Mouse (Mus musculus): ENCODE results near the gene Vps25. TPM values are rescaled to one million over a fixed set of nuclear protein-coding genes. Genes with fewer than 3 reads are reported as not detected.

Gene Vps25
- total RNA-seq (2021), result 100 to 1,000 TPM in 1 of 2 experiments, 10 to 100 TPM in 1; 89.3 to 113 TPM
- long read RNA-seq, experiment 1, transcript Vps25-202 (6 exons, 1,106 nt), result major isoform, 49 of 57 reads
- long read RNA-seq, experiment 1, partial matches to known transcripts, result 0 of 57 reads
- long read RNA-seq, experiment 1, other reads (novel, unspliced or antisense), result 2 of 57 reads
- long read RNA-seq, experiment 2, transcript Vps25-201 (6 exons, 615 nt), result minor isoform, 9 of 137 reads
- long read RNA-seq, experiment 2, transcript Vps25-202 (6 exons, 1,106 nt), result major isoform, 116 of 137 reads
- long read RNA-seq, experiment 2, partial matches to known transcripts, result 2 of 137 reads
- long read RNA-seq, experiment 2, other reads (novel, unspliced or antisense), result 5 of 137 reads

GRCm38 (mm10) chr11:101253613-101254389, at the start of gene Vps25:
TSS of gene Vps25 (plus strand) at chr11:101253707.
- DNase-seq (ENCODE audit: low spot score in 2 of 2), result peak; percentile 79 to 82

- DNase-seq (ENCODE audit: low spot score in 2 of 2), result no peak
Measured at GRCm38 (mm10) chr11:101211970-101212369, 41.5 kb upstream of the Vps25 start.

- no peak for DNase-seq (ENCODE audit: low spot score in 2 of 2)
Measured at GRCm38 (mm10) chr11:101216936-101217335, 36.6 kb upstream of the Vps25 start.

GRCm38 (mm10) chr11:101218436-101219055, 35.0 kb upstream of the Vps25 start:
- DNase-seq (ENCODE audit: low spot score in 2 of 2), result no peak

- DNase-seq (ENCODE audit: low spot score in 2 of 2), result no peak
Measured at GRCm38 (mm10) chr11:101220853-101221252, 32.7 kb upstream of the Vps25 start.

GRCm38 (mm10) chr11:101221306-101221986, 32.1 kb upstream of the Vps25 start:
- no peak for DNase-seq (ENCODE audit: low spot score in 2 of 2)

- no peak for DNase-seq (ENCODE audit: low spot score in 2 of 2)
Measured at GRCm38 (mm10) chr11:101224337-101224736, 29.2 kb upstream of the Vps25 start.

- no peak for DNase-seq (ENCODE audit: low spot score in 2 of 2)
Measured at GRCm38 (mm10) chr11:101225331-101226064, 28.0 kb upstream of the Vps25 start.

GRCm38 (mm10) chr11:101226065-101226701, 27.3 kb upstream of the Vps25 start, which contains the start of gene Ezh1:
TSS of gene Ezh1 (minus strand) at chr11:101226463.
- peak; percentile 93 for DNase-seq (ENCODE audit: low spot score in 2 of 2)

GRCm38 (mm10) chr11:101229361-101229900, 24.1 kb upstream of the Vps25 start:
- peak in 1 of 2 experiments; percentile 34 for DNase-seq (ENCODE audit: low spot score in 2 of 2)

- DNase-seq (ENCODE audit: low spot score in 2 of 2), result no peak
Measured at GRCm38 (mm10) chr11:101230061-101230511, 23.4 kb upstream of the Vps25 start.

GRCm38 (mm10) chr11:101230526-101230925, 23.0 kb upstream of the Vps25 start:
- no peak for DNase-seq (ENCODE audit: low spot score in 2 of 2)

- DNase-seq (ENCODE audit: low spot score in 2 of 2), result peak in 1 of 2 experiments; percentile 43
Measured at GRCm38 (mm10) chr11:101230991-101231871, 22.3 kb upstream of the Vps25 start.

GRCm38 (mm10) chr11:101232010-101232839, 21.3 kb upstream of the Vps25 start:
- DNase-seq (ENCODE audit: low spot score in 2 of 2), result no peak

- DNase-seq (ENCODE audit: low spot score in 2 of 2), result no peak
Measured at GRCm38 (mm10) chr11:101233240-101233639, 20.3 kb upstream of the Vps25 start.

- DNase-seq (ENCODE audit: low spot score in 2 of 2), result no peak
Measured at GRCm38 (mm10) chr11:101234124-101234523, 19.4 kb upstream of the Vps25 start.

- no peak for DNase-seq (ENCODE audit: low spot score in 2 of 2)
Measured at GRCm38 (mm10) chr11:101235429-101235828, 18.1 kb upstream of the Vps25 start.

- DNase-seq (ENCODE audit: low spot score in 2 of 2), result no peak
Measured at GRCm38 (mm10) chr11:101236782-101237181, 16.7 kb upstream of the Vps25 start.
